Mouse (Mus musculus): ENCODE measurements at regions not wholly inside any gene's neighbourhood (a gene's known extent, or its start where the extent isn't known, plus 50 kb on each side); places are given as distances from the start of the nearest gene placed in this dataset.

DNA sequence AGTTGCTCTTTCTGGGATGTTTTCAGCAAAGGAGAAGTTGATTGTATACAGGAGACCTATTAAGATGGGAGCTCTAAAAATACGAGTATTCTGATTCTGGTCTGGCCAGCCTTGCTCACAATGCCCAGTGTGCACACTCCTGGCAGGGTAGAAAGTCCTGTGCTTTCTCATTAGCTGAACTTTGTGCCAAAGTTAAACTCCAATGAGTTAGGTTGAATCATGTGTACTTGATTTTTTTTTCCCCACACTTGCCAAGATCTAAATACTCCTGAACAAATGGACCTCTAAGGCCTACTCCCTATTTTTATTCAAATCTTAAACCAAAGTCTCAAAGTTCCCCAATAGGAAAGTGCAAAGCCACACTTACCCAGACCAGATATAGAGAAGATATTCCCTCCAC lies 156.5 kb upstream of the Asb5 start:
- TF ChIP-seq MYOD1 (IDR thresholded peaks at IDR 0.05; ENCODE audit: control insufficient read depth, insufficient read length, low read depth) (no peak), CTCF (IDR thresholded peaks at IDR 0.05; ENCODE audit: control insufficient read depth, insufficient read depth, insufficient read length) (no peak)

All from C2C12 (cell line).